10 mouse cellular contexts compared by ENCODE assay signal in genomic region chr10:71292254-71292653, GRCm38 (mm10). TPM values are rescaled to one million over a fixed set of nuclear protein-coding genes. Genes with fewer than 3 reads are reported as not detected.
DNase-seq lines count a peak whose midpoint lies in the region; ATAC-seq lines count a peak whose summit lies in the region.
"Had no signal": no experiment of that assay in that cellular context is flagged by ENCODE, and none has a peak within 500 bp of the region (broad histone marks: within the 10 kb centered on the region; RNA-seq: fewer than 3 reads in every experiment).

No protein-coding gene starts in this region.

- WGBS in heart, embryonic 13.5 days, result 14% methylated on average over 11 of the region's 11 CpGs
- WGBS in intestine, embryonic 14.5 days, result 12% methylated on average over 5 of the region's 11 CpGs
- 7% methylated on average over 11 of the region's 11 CpGs for WGBS in neural tube, embryonic 13.5 days

- no peak for DNase-seq in heart, adult 8-10 months (ENCODE audit: low spot score)
- peak; percentile 16 for DNase-seq in MN1 (ENCODE audit: low spot score)
- peak; percentile 57 for DNase-seq in intestine, embryonic 14.5 days (ENCODE audit: low spot score)
- DNase-seq in right cerebral cortex, postnatal 25 days, result no peak
- no peak for DNase-seq in layer of hippocampus, postnatal 36 days
- DNase-seq in adrenal gland, adult (ENCODE audit: inconsistent age in 2 of 2, low spot score in 1 of 2), result no peak
- DNase-seq: kidney, postnatal 10 days had no signal

- 0 out of 2 replicates have a peak overlapping the region, but pooled peaks have one; percentile 17 for H3K4me3 ChIP-seq in heart, embryonic 13.5 days
- no peak overlapping the region for H3K4me3 ChIP-seq in intestine, embryonic 14.5 days (ENCODE audit: low read depth, low read length)
- no peak overlapping the region for H3K4me3 ChIP-seq in neural tube, embryonic 13.5 days

- no peaks in the 10 kb centered on the region for H3K9me3 ChIP-seq in heart, embryonic 13.5 days
- no peaks in the 10 kb centered on the region for H3K9me3 ChIP-seq in intestine, embryonic 14.5 days (ENCODE audit: control insufficient read depth, low read length)
- H3K9me3 ChIP-seq in neural tube, embryonic 13.5 days, result no peaks in the 10 kb centered on the region

- no peak overlapping the region for H3K9ac ChIP-seq in heart, embryonic 13.5 days
- no peak overlapping the region for H3K9ac ChIP-seq in intestine, embryonic 14.5 days (ENCODE audit: low read length)
- H3K9ac ChIP-seq in neural tube, embryonic 13.5 days, result no peak overlapping the region

- ATAC-seq in heart, embryonic 13.5 days (ENCODE audit: extremely low read depth, insufficient number of reproducible peaks, low FRiP score, low TSS enrichment), result no peak
- ATAC-seq in intestine, embryonic 14.5 days (replicated peaks; ENCODE audit: low FRiP score, low TSS enrichment, low read depth), result peak; percentile 64
- no peak for ATAC-seq in neural tube, embryonic 13.5 days (ENCODE audit: low read depth)
- ATAC-seq: Patski had no signal

- no peaks in the 10 kb centered on the region for H3K36me3 ChIP-seq in heart, embryonic 13.5 days
- no peaks in the 10 kb centered on the region for H3K36me3 ChIP-seq in intestine, embryonic 14.5 days (ENCODE audit: control insufficient read depth, insufficient read depth, low read length)
- no peaks in the 10 kb centered on the region for H3K36me3 ChIP-seq in neural tube, embryonic 13.5 days

- H3K27ac ChIP-seq in heart, embryonic 13.5 days (replicated peaks), result no peak overlapping the region
- no peak overlapping the region for H3K27ac ChIP-seq in intestine, embryonic 14.5 days (ENCODE audit: low read depth)
- H3K27ac ChIP-seq in neural tube, embryonic 13.5 days (replicated peaks), result no peak overlapping the region

- H3K4me1 ChIP-seq in heart, embryonic 13.5 days, result peaks cover 14% of the 10 kb centered on the region
- H3K4me1 ChIP-seq in intestine, embryonic 14.5 days (replicated peaks; ENCODE audit: control insufficient read depth, insufficient read depth, low read length), result 0 out of 2 replicates have a peak, but pooled peaks cover 8% of the 10 kb centered on the region
- H3K4me1 ChIP-seq in neural tube, embryonic 13.5 days (replicated peaks), result peaks cover 6% of the 10 kb centered on the region; the same call in 1 of the 2 replicates

- no peaks in the 10 kb centered on the region for H3K27me3 ChIP-seq in heart, embryonic 13.5 days (replicated peaks)
- no peaks in the 10 kb centered on the region for H3K27me3 ChIP-seq in intestine, embryonic 14.5 days (replicated peaks; ENCODE audit: control insufficient read depth, insufficient read depth, low read length)
- no peaks in the 10 kb centered on the region for H3K27me3 ChIP-seq in neural tube, embryonic 13.5 days

- H3K4me2 ChIP-seq in heart, embryonic 13.5 days, result peak overlapping the region; percentile 41
- H3K4me2 ChIP-seq in intestine, embryonic 14.5 days (ENCODE audit: low read length), result 0 out of 2 replicates have a peak overlapping the region, but pooled peaks have one; percentile 11
- peak overlapping the region; percentile 27; the same call in 1 of the 2 replicates for H3K4me2 ChIP-seq in neural tube, embryonic 13.5 days

RNA-seq across cellular contexts. Expression of gene Ube2d1, which starts 7.2 kb away (rescaled TPM):
- polyA plus RNA-seq in heart, embryonic 13.5 days (2015; fragmentation: Nextera tagmentation; extraction: Ambion mirVana), result 54.0 and 56.2 TPM in 2 replicates
- 10 to 100 TPM; 44.7 to 54.1 (median 47.0) TPM for total RNA-seq in heart, adult 8-10 months (2022)
- 75.8 and 87.0 TPM in 2 replicates for polyA plus RNA-seq in intestine, embryonic 14.5 days (2014; fragmentation: Nextera tagmentation; extraction: Ambion mirVana)
- 200 and 217 TPM in 2 replicates for polyA plus RNA-seq in neural tube, embryonic 13.5 days (2015; fragmentation: Nextera tagmentation; extraction: Ambion mirVana)
- 10 to 100 TPM; 53.1 to 53.2 TPM for total RNA-seq in layer of hippocampus, postnatal 36 days (2021)

RNA-seq across cellular contexts. Expression of gene Cisd1, which starts 52.5 kb away (rescaled TPM):
- 162 and 186 TPM in 2 replicates for polyA plus RNA-seq in heart, embryonic 13.5 days (2015; fragmentation: Nextera tagmentation; extraction: Ambion mirVana)
- 100 to 1,000 TPM; 324 to 355 (median 343) TPM for total RNA-seq in heart, adult 8-10 months (2022)
- polyA plus RNA-seq in intestine, embryonic 14.5 days (2014; fragmentation: Nextera tagmentation; extraction: Ambion mirVana), result 103 and 108 TPM in 2 replicates
- 242 and 259 TPM in 2 replicates for polyA plus RNA-seq in neural tube, embryonic 13.5 days (2015; fragmentation: Nextera tagmentation; extraction: Ambion mirVana)
- total RNA-seq in layer of hippocampus, postnatal 36 days (2021), result 100 to 1,000 TPM; 126 to 147 TPM

RNA-seq across cellular contexts. Expression of gene Tfam, which starts 54.2 kb away (rescaled TPM):
- 42.3 and 47.6 TPM in 2 replicates for polyA plus RNA-seq in heart, embryonic 13.5 days (2015; fragmentation: Nextera tagmentation; extraction: Ambion mirVana)
- 10 to 100 TPM; 48.6 to 80.2 (median 59.5) TPM for total RNA-seq in heart, adult 8-10 months (2022)
- polyA plus RNA-seq in intestine, embryonic 14.5 days (2014; fragmentation: Nextera tagmentation; extraction: Ambion mirVana), result 74.2 and 85.2 TPM in 2 replicates
- 56.6 and 69.5 TPM in 2 replicates for polyA plus RNA-seq in neural tube, embryonic 13.5 days (2015; fragmentation: Nextera tagmentation; extraction: Ambion mirVana)
- total RNA-seq in layer of hippocampus, postnatal 36 days (2021), result 10 to 100 TPM; 39.4 to 45.7 TPM

RNA-seq across cellular contexts. Expression of gene Ipmk, which starts 55.3 kb away (rescaled TPM):
- 5.6 and 6.2 TPM in 2 replicates for polyA plus RNA-seq in heart, embryonic 13.5 days (2015; fragmentation: Nextera tagmentation; extraction: Ambion mirVana)
- total RNA-seq in heart, adult 8-10 months (2022), result 10 to 100 TPM; 15.1 to 20.6 (median 17.4) TPM
- polyA plus RNA-seq in intestine, embryonic 14.5 days (2014; fragmentation: Nextera tagmentation; extraction: Ambion mirVana), result 19.9 and 21.5 TPM in 2 replicates
- 16.0 and 17.9 TPM in 2 replicates for polyA plus RNA-seq in neural tube, embryonic 13.5 days (2015; fragmentation: Nextera tagmentation; extraction: Ambion mirVana)
- total RNA-seq in layer of hippocampus, postnatal 36 days (2021), result 10 to 100 TPM; 41.5 to 43.3 TPM

Comparison
In these comparisons a context has a peak if more than half of its experiments do, and no peak if none do; other contexts are left out.
1. DNase-seq: peak in MN1 (single experiment) and intestine, embryonic 14.5 days (single experiment); none in heart, adult 8-10 months (single experiment), right cerebral cortex, postnatal 25 days (single experiment), layer of hippocampus, postnatal 36 days (0 of 2) and adrenal gland, adult (0 of 2).
2. Peak in every context shown above with its lines, with median percentiles within 50 percentile points of each other: H3K4me2 ChIP-seq.